Mouse (Mus musculus): Measurements from ENCODE around the gene C1qtnf4. TPM values are rescaled to one million over a fixed set of nuclear protein-coding genes. Genes with fewer than 3 reads are reported as not detected.

C1qtnf4 gene
- polyA plus RNA-seq (2011; ENCODE audit: insufficient read depth, insufficient read length, low replicate concordance, missing spikeins), result not detected in 2 replicates

GRCm38 (mm10) chr2:90885218-90886041, at the start of gene C1qtnf4:
C1qtnf4 (plus strand) TSS chr2:90885860.
- Histone ChIP-seq H3K4me1 (ENCODE audit: control insufficient read depth, insufficient read depth, low read length) (no peaks in the 10 kb centered on the region), H3K4me3 (replicated peaks; ENCODE audit: control insufficient read depth, low read depth, low read length) (no peak within 1 kb of the TSS), H3K27ac (ENCODE audit: control insufficient read depth, insufficient read depth, low read depth, low read length, poor library complexity) (no peak within 1 kb of the TSS)
- 4% methylated on average over 45 of the region's 45 CpGs for WGBS
- TF ChIP-seq POLR2A (IDR thresholded peaks at IDR 0.05; ENCODE audit: borderline replicate concordance, control insufficient read depth, low read depth, low read length), result no peak
- TF ChIP-seq CTCF (IDR thresholded peaks at IDR 0.05; ENCODE audit: control insufficient read depth, insufficient read depth, low read length), result no peak

- TF ChIP-seq POLR2A (IDR thresholded peaks at IDR 0.05; ENCODE audit: borderline replicate concordance, control insufficient read depth, low read depth, low read length), result no peak
- TF ChIP-seq CTCF (IDR thresholded peaks at IDR 0.05; ENCODE audit: control insufficient read depth, insufficient read depth, low read length), result no peak
- no peak overlapping the region for H3K4me3 ChIP-seq (replicated peaks; ENCODE audit: control insufficient read depth, low read depth, low read length)
- H3K27ac ChIP-seq (ENCODE audit: control insufficient read depth, insufficient read depth, low read depth, low read length, poor library complexity), result no peak overlapping the region
- H3K4me1 ChIP-seq (ENCODE audit: control insufficient read depth, insufficient read depth, low read length), result no peaks in the 10 kb centered on the region
- WGBS, result 81% methylated on average over 2 of the region's 2 CpGs
These were observed 47.0 kb upstream of the C1qtnf4 start for GRCm38 (mm10) chr2:90838621-90839020.

GRCm38 (mm10) chr2:90843666-90844065, 42.0 kb upstream of the C1qtnf4 start:
- Histone ChIP-seq H3K4me1 (ENCODE audit: control insufficient read depth, insufficient read depth, low read length) (no peaks in the 10 kb centered on the region), H3K27ac (ENCODE audit: control insufficient read depth, insufficient read depth, low read depth, low read length, poor library complexity) (no peak overlapping the region), H3K4me3 (replicated peaks; ENCODE audit: control insufficient read depth, low read depth, low read length) (no peak overlapping the region)
- WGBS, result 83% methylated on average over 1 of the region's 1 CpGs
- TF ChIP-seq POLR2A (IDR thresholded peaks at IDR 0.05; ENCODE audit: borderline replicate concordance, control insufficient read depth, low read depth, low read length) (no peak), CTCF (IDR thresholded peaks at IDR 0.05; ENCODE audit: control insufficient read depth, insufficient read depth, low read length) (no peak)

GRCm38 (mm10) chr2:90844262-90844661, 41.4 kb upstream of the C1qtnf4 start:
- WGBS, result 89% methylated on average over 5 of the region's 5 CpGs
- no peak for TF ChIP-seq POLR2A (IDR thresholded peaks at IDR 0.05; ENCODE audit: borderline replicate concordance, control insufficient read depth, low read depth, low read length)
- TF ChIP-seq CTCF (IDR thresholded peaks at IDR 0.05; ENCODE audit: control insufficient read depth, insufficient read depth, low read length), result no peak
- H3K27ac ChIP-seq (ENCODE audit: control insufficient read depth, insufficient read depth, low read depth, low read length, poor library complexity), result no peak overlapping the region
- no peaks in the 10 kb centered on the region for H3K4me1 ChIP-seq (ENCODE audit: control insufficient read depth, insufficient read depth, low read length)
- H3K4me3 ChIP-seq (replicated peaks; ENCODE audit: control insufficient read depth, low read depth, low read length), result no peak overlapping the region

GRCm38 (mm10) chr2:90845234-90845633, 40.4 kb upstream of the C1qtnf4 start:
- WGBS, result 76% methylated on average over 5 of the region's 5 CpGs
- H3K27ac ChIP-seq (ENCODE audit: control insufficient read depth, insufficient read depth, low read depth, low read length, poor library complexity), result no peak overlapping the region
- no peak for TF ChIP-seq CTCF (IDR thresholded peaks at IDR 0.05; ENCODE audit: control insufficient read depth, insufficient read depth, low read length)
- no peaks in the 10 kb centered on the region for H3K4me1 ChIP-seq (ENCODE audit: control insufficient read depth, insufficient read depth, low read length)
- no peak overlapping the region for H3K4me3 ChIP-seq (replicated peaks; ENCODE audit: control insufficient read depth, low read depth, low read length)

GRCm38 (mm10) chr2:90846171-90846570, 39.5 kb upstream of the C1qtnf4 start:
- H3K4me1 ChIP-seq (ENCODE audit: control insufficient read depth, insufficient read depth, low read length), result no peaks in the 10 kb centered on the region
- TF ChIP-seq CTCF (IDR thresholded peaks at IDR 0.05; ENCODE audit: control insufficient read depth, insufficient read depth, low read length) (no peak), POLR2A (IDR thresholded peaks at IDR 0.05; ENCODE audit: borderline replicate concordance, control insufficient read depth, low read depth, low read length) (no peak)
- no peak overlapping the region for H3K4me3 ChIP-seq (replicated peaks; ENCODE audit: control insufficient read depth, low read depth, low read length)
- no peak overlapping the region for H3K27ac ChIP-seq (ENCODE audit: control insufficient read depth, insufficient read depth, low read depth, low read length, poor library complexity)
- 73% methylated on average over 6 of the region's 6 CpGs for WGBS

GRCm38 (mm10) chr2:90846597-90846954, 39.1 kb upstream of the C1qtnf4 start:
- WGBS, result 5% methylated on average over 8 of the region's 8 CpGs
- TF ChIP-seq POLR2A (IDR thresholded peaks at IDR 0.05; ENCODE audit: borderline replicate concordance, control insufficient read depth, low read depth, low read length) (no peak), CTCF (IDR thresholded peaks at IDR 0.05; ENCODE audit: control insufficient read depth, insufficient read depth, low read length) (no peak)
- Histone ChIP-seq H3K27ac (ENCODE audit: control insufficient read depth, insufficient read depth, low read depth, low read length, poor library complexity) (no peak overlapping the region), H3K4me3 (replicated peaks; ENCODE audit: control insufficient read depth, low read depth, low read length) (peak overlapping the region; percentile 67), H3K4me1 (ENCODE audit: control insufficient read depth, insufficient read depth, low read length) (no peaks in the 10 kb centered on the region)

- Histone ChIP-seq H3K27ac (ENCODE audit: control insufficient read depth, insufficient read depth, low read depth, low read length, poor library complexity) (peak within 1 kb of the TSS; percentile 74), H3K4me1 (ENCODE audit: control insufficient read depth, insufficient read depth, low read length) (no peaks in the 10 kb centered on the region), H3K4me3 (replicated peaks; ENCODE audit: control insufficient read depth, low read depth, low read length) (peak within 1 kb of the TSS; percentile 96)
- TF ChIP-seq POLR2A (IDR thresholded peaks at IDR 0.05; ENCODE audit: borderline replicate concordance, control insufficient read depth, low read depth, low read length), result peak; percentile 85
- TF ChIP-seq CTCF (IDR thresholded peaks at IDR 0.05; ENCODE audit: control insufficient read depth, insufficient read depth, low read length), result no peak
- whole genome bisulfite sequencing, result under 1% methylated on average over 67 of the region's 67 CpGs
These were observed 38.5 kb upstream of the C1qtnf4 start, which contains the start of gene Mtch2 for GRCm38 (mm10) chr2:90846955-90847680. Mtch2 (plus strand) TSS chr2:90847155.

Measured in bone marrow, adult 2 months (tissue).